Mouse (Mus musculus) midbrain, embryonic 11.5 days (tissue): ENCODE results near the gene Ppp2r3a. TPM values are rescaled to one million over a fixed set of nuclear protein-coding genes. Genes with fewer than 3 reads are reported as not detected.

ENCODE experiments used
- ATAC-seq: fragments of 200-750 bp; cut with Nextera tagmentation; 2 replicates; pipeline ENCODE4 v1.8.0; 2017; ENCODE audit warnings: moderate TSS enrichment, moderate library complexity; ENCODE audit not compliant: low FRiP score
- DNase-seq: peaks from one replicate; pipeline ENCODE4 v3.0.0; 2015; ENCODE audit warnings: low spot score; ENCODE audit errors: missing footprints
- H3K27ac ChIP-seq: fragments of 300-500 bp; sonication (generic); 2 replicates; pipeline ENCODE4 v1.5.1; 2014; ENCODE audit warnings: low read depth, low read length
- H3K27me3 ChIP-seq: fragments of 300-500 bp; sonication (generic); 2 replicates; pipeline ENCODE4 v1.6.1; 2014; ENCODE audit warnings: mild to moderate bottlenecking, low read length, moderate library complexity, mixed read lengths; ENCODE audit not compliant: control insufficient read depth, insufficient read depth
- H3K36me3 ChIP-seq: fragments of 300-500 bp; sonication (generic); 2 replicates; pipeline ENCODE4 v1.6.1; 2014; ENCODE audit warnings: mild to moderate bottlenecking, low read length, moderate library complexity, mixed read lengths; ENCODE audit not compliant: control insufficient read depth, insufficient read depth
- H3K4me1 ChIP-seq: fragments of 300-500 bp; sonication (generic); 2 replicates; pipeline ENCODE4 v1.6.1; 2014; ENCODE audit warnings: low read length; ENCODE audit not compliant: control insufficient read depth, insufficient read depth
- H3K4me2 ChIP-seq: fragments of 300-500 bp; sonication (generic); 2 replicates; pipeline ENCODE4 v1.6.1; 2014; ENCODE audit warnings: mild to moderate bottlenecking, moderate library complexity
- H3K4me3 ChIP-seq: fragments of 300-500 bp; sonication (generic); 2 replicates; pipeline ENCODE4 v1.5.1; 2014; ENCODE audit warnings: low read depth, low read length
- H3K9ac ChIP-seq: fragments of 300-500 bp; sonication (generic); 2 replicates; pipeline ENCODE4 v1.6.1; 2014; ENCODE audit warnings: low read length
- H3K9me3 ChIP-seq: fragments of 300-500 bp; sonication (generic); 2 replicates; pipeline ENCODE4 v1.6.1; 2016; ENCODE audit warnings: low read length; ENCODE audit not compliant: control insufficient read depth
- WGBS: fragments of 180-500 bp; shearing (Covaris S2); extraction: QIAGEN DNeasy Blood & Tissue Kit; methylation state at CpG from one replicate; pipeline ENCODE4 v1.1.7; 2014; 5-methylcytosine and 5-hydroxymethylcytosine counted together
- polyA plus RNA-seq: library from polyadenylated mRNA; unstranded; fragments of >200 nt; fragmentation: Nextera tagmentation; extraction: Ambion mirVana; gene quantifications from 2 replicates; pipeline ENCODE4 v1.2.1, GENCODE M21; 2014

Gene Ppp2r3a
- polyA plus RNA-seq, 1 experiment from 2014 or later = 15.7 TPM

DNA sequence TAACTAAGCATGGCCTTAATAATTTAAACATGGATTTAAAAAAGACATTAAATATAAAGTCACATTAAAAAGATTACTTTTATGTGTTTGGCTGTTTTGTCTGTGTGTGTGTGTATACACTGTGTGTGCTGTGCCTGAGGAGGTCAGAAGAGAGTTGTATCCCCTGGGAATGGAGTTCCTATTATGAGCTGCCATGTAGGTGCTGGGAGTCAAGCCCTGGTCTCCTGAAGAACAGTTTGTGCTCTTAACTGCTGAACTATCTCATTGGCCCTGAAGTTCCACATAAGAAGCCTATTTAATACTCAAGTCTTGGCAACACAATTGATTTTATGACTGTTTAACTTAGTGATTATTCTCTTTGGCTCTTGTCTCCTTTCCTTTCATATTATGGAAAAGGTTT lies 174.1 kb downstream of the Ppp2r3a start:
- Histone ChIP-seq H3K4me3 (peak overlapping the region; percentile 98), H3K9ac (peak overlapping the region; percentile 98; the same call in 1 of the 2 replicates), H3K9me3 (no peaks in the 10 kb centered on the region), H3K4me1 (peaks cover 23% of the 10 kb centered on the region), H3K36me3 (no peaks in the 10 kb centered on the region), H3K27ac (no peak overlapping the region), H3K27me3 (no peaks in the 10 kb centered on the region), H3K4me2 (peak overlapping the region; percentile 88)
- DNase-seq (no peak), ATAC-seq (no peak)

DNA sequence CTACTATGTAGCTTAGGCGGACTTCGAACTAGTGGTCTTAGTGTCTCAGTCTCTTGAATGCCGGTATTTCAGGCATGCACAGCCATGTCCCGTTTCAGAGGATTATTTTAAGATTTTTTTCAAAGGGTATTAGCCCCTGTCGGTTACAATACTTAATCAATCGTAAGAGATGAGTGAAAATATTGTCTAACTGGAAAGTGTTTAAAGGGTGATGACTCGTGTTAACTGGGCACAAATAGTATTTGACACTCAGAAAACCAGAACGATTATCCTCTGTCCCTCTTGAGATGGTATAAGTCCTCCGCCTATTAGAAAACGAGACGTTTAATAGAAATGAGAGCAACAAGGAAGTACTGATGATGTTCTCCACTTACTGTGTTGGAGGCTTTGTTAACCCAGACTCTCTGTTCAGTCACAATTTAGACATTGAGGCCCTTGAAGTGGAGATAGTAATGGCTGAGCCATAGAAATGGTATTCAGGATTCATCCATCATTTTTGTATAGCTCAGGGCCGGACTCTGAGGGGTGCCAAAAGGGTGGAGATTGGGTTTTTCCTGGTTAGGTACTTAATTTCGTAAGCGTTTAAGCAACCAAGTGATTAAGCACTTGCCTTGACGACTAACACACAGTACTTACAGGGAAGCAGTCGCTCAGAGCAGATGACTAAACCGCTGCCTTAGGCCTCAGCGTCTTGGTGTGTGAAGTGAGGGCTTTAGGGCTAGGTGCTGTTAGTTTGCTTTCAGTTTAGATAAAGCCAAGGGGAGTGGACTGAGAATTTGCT lies 175.3 kb downstream of the Ppp2r3a start:
- no peak for ATAC-seq
- Histone ChIP-seq H3K4me1 (peaks cover 23% of the 10 kb centered on the region), H3K27ac (no peak overlapping the region), H3K9me3 (no peaks in the 10 kb centered on the region), H3K4me3 (peak overlapping the region; percentile 98), H3K9ac (peak overlapping the region; percentile 98), H3K4me2 (peak overlapping the region; percentile 88), H3K27me3 (no peaks in the 10 kb centered on the region), H3K36me3 (no peaks in the 10 kb centered on the region)
- peak; percentile 89 for DNase-seq
- under 1% methylated on average over 18 of the region's 18 CpGs for WGBS

DNA sequence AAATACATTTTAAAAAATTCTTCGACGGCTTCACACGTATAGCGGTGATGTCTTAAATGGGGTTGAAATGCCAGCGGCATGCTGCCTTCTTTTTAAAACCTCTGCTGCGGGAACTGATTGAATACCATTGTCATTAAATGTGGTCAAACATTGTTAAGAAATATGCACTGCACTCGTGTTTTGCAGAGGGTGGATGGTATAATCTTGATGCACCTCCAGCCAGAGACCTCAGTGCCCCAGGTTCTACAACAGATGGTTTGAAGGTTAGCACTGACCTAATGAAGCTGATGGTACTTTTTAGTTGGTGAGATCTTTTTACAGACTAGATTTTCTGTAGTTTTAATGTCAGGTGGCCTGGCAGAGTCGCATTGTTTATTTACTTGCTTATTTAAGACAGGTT lies 175.9 kb downstream of the Ppp2r3a start:
- H3K4me3 ChIP-seq = peak overlapping the region; percentile 98
- H3K36me3 ChIP-seq = no peaks in the 10 kb centered on the region
- no peaks in the 10 kb centered on the region for H3K27me3 ChIP-seq
- H3K4me1 ChIP-seq = peaks cover 23% of the 10 kb centered on the region
- peak; percentile 89 for DNase-seq
- no peaks in the 10 kb centered on the region for H3K9me3 ChIP-seq
- H3K9ac ChIP-seq = peak overlapping the region; percentile 98
- 1% methylated on average over 8 of the region's 8 CpGs for WGBS
- H3K4me2 ChIP-seq = peak overlapping the region; percentile 88
- H3K27ac ChIP-seq = no peak overlapping the region
- ATAC-seq = no peak

DNA sequence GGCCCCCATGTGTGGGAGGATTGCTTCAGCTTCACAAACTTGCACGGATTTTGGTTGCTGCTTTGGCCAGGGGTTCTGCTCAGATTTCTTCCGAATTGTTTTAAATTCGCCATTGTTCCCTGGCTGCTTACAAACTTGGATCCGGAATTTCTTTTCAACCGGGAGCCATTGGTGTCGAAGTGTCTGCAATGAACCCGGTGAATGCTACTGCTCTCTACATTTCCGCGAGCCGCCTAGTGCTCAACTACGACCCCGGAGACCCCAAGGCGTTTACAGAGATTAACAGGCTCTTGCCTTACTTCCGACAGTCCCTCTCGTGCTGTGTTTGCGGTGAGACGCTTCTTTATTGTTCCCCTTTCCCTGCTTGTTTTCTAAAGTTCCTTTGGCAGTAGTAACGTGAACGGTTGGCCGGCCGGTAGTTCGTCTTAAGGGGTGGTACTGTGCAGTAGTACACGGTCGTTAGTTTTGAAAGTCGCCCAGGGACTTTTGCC lies 176.5 kb downstream of the Ppp2r3a start:
- peak overlapping the region; percentile 98 for H3K9ac ChIP-seq
- WGBS = under 1% methylated on average over 25 of the region's 25 CpGs
- H3K9me3 ChIP-seq = no peaks in the 10 kb centered on the region
- H3K27me3 ChIP-seq = no peaks in the 10 kb centered on the region
- H3K4me3 ChIP-seq = peak overlapping the region; percentile 98
- H3K4me2 ChIP-seq = peak overlapping the region; percentile 88
- peak overlapping the region; percentile 97 for H3K27ac ChIP-seq
- DNase-seq (no peak), ATAC-seq (no peak)
- no peaks in the 10 kb centered on the region for H3K36me3 ChIP-seq
- peaks cover 23% of the 10 kb centered on the region for H3K4me1 ChIP-seq

DNA sequence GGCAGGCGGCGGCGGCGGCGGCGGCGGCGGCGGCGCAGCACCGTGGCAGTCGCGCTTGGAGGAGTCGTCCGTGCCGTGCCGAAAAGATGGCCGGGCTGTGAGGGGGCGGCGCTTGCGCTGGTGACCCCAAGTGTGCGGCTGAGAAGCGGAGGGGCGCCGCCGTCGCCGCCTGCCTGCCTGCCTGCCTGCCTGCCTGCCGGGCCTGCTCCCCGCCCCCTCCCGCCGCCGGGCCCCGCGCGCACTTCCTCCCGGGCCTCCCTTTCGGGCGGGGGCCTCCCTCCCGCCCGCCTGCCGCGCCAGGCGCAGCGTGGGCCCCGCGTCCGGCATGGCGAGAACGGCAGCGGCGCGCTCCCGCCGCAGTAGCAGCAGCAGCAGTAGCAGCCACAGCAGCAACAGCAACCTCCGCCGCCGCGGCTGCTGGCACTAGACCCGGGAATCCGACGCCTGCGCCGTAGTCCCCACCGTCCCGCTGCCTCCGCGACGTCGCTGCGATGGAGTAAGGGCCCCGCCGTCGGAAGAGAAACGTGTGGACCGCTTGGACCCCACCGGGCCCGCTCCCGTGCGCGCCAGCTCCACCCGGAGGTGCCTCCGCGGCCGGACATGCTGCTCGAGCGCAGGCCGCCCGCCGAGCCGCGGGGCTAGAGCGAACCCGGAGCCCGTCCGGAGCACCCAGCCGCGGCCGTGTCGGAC lies 177.1 kb downstream of the Ppp2r3a start:
- H3K4me3 ChIP-seq = peak overlapping the region; percentile 98
- peak overlapping the region; percentile 98 for H3K9ac ChIP-seq
- no peaks in the 10 kb centered on the region for H3K27me3 ChIP-seq
- H3K4me2 ChIP-seq = peak overlapping the region; percentile 88
- DNase-seq (peak; percentile 97), ATAC-seq (peak; percentile 72)
- WGBS = under 1% methylated on average over 86 of the region's 100 CpGs
- H3K9me3 ChIP-seq = no peaks in the 10 kb centered on the region; the same call in 1 of the 2 replicates
- H3K36me3 ChIP-seq = no peaks in the 10 kb centered on the region
- peaks cover 20% of the 10 kb centered on the region for H3K4me1 ChIP-seq
- H3K27ac ChIP-seq = peak overlapping the region; percentile 97

DNA sequence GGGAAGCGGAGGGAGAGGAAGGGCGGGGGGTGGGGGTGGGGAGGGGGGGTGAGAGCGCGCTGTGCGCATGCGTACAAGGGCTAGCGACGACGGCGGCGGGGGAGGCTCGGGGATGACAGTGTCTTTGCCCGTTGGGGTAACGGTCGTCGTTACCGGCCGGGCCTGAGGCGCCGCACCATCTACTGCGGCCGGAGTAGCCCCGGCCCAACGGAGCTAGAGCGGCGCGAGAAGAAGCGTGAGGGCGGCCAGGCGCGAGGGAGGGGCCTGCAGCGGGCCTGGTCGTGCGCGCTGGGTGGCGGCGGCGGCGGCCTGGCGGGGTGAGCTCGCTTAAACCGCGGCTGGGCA lies 177.6 kb downstream of the Ppp2r3a start, which contains the start of gene Msl2:
Gene Msl2 (plus strand): TSS at position 115 of the 345 bp plus-strand sequence.
- 0% methylated on average over 30 of the region's 43 CpGs for WGBS
- ATAC-seq (peak; percentile 81), DNase-seq (no peak)
- Histone ChIP-seq H3K9ac (peak within 1 kb of the TSS; percentile 98), H3K9me3 (no peaks in the 10 kb centered on the region; the same call in 1 of the 2 replicates), H3K27me3 (no peaks in the 10 kb centered on the region), H3K4me3 (peak within 1 kb of the TSS; percentile 98), H3K4me1 (peaks cover 17% of the 10 kb centered on the region), H3K4me2 (peak within 1 kb of the TSS; percentile 88), H3K36me3 (no peaks in the 10 kb centered on the region), H3K27ac (peak within 1 kb of the TSS; percentile 97)

DNA sequence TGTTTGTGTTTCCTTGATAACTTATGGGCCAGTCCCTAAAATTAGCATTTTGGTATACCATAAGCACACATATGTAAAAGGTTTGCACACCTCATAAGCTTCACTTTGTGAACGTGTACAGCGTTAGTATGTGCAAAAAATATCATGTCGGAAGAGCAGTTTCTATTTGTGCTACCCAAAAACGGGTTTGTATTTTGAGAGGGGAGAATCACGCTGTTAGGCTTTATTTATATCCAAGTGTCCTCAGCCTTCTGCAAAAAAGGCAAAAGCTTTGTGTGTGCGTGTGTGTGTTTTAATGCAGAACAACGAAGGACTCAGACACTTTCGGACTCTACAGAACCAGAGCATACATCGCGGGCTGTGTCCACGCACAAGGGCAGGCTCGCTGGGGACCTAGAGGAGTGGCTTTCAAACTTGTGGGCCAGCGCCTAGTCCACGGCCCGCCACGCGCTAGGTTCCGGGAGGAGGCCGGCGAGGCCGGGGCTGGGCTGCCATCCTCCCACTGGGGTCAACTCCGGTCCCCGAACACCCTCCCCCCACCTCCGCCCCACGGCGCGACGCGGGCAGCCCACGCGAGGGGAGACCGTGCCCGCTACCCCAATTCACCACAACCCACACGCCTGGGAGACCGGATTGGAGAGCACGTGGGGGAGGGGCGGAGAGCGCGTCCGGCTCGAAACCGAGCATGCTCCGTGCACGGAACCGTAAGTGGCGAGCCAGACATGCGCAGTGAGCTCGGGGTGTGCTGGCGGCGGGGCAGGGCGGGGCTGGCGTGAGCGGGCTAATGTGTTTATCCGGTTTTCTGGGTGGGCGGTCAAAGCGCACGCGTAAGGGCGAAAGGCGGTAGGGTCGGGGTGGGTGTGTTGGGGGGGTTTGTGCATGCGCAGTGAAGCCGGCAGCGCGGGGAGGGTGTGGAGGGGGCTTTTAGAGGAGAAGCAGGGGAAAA lies 178.3 kb downstream of the Ppp2r3a start:
- Histone ChIP-seq H3K27me3 (no peaks in the 10 kb centered on the region), H3K27ac (peak overlapping the region; percentile 71), H3K4me3 (peak overlapping the region; percentile 98), H3K4me1 (peaks cover 12% of the 10 kb centered on the region; the same call in 1 of the 2 replicates), H3K9me3 (no peaks in the 10 kb centered on the region; the same call in 1 of the 2 replicates), H3K36me3 (no peaks in the 10 kb centered on the region), H3K4me2 (peak overlapping the region; percentile 74), H3K9ac (peak overlapping the region; percentile 92)
- DNase-seq = peak; percentile 100
- 3% methylated on average over 61 of the region's 65 CpGs for WGBS
- ATAC-seq = peak; percentile 94

DNA sequence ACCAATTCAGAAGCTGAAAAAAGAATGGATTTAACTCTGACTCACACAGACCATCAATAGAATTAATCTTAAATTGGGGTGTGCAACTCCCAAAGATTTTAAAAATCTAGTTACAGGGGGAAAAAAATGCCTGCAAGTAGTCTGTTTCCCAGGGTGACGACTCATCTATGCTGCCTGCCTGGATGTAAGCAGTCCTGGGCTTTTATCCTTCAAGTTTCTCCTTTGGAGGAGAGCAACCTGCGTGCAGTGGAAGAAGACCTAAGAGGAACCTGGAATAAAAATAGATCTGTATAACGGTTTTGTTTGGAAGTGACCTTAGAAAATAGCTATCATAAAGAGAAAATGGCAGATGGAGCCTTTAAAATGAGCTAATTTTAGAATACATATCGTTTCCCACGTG lies 179.1 kb downstream of the Ppp2r3a start:
- Histone ChIP-seq H3K4me3 (no peak overlapping the region), H3K9me3 (no peaks in the 10 kb centered on the region; the same call in 1 of the 2 replicates), H3K9ac (no peak overlapping the region), H3K36me3 (no peaks in the 10 kb centered on the region), H3K27me3 (no peaks in the 10 kb centered on the region), H3K4me1 (peaks cover 7% of the 10 kb centered on the region; the same call in 1 of the 2 replicates), H3K27ac (no peak overlapping the region), H3K4me2 (no peak overlapping the region)
- WGBS = 60% methylated on average over 5 of the region's 5 CpGs
- DNase-seq (no peak), ATAC-seq (no peak)
